12 mouse cellular contexts compared by ENCODE assay signal in genomic region chr1:135536326-135536725, GRCm38 (mm10).
DNase-seq lines count a peak whose midpoint lies in the region; ATAC-seq lines count a peak whose summit lies in the region.
"Had no signal": no experiment of that assay in that cellular context is flagged by ENCODE, and none has a peak within 500 bp of the region (broad histone marks: within the 10 kb centered on the region; RNA-seq: fewer than 3 reads in every experiment).

No protein-coding gene starts in this region.

- H3K79me2 ChIP-seq in macrophage (ENCODE audit: inconsistent target): peaks cover 19% of the 10 kb centered on the region

- H3K9ac ChIP-seq in hindbrain, embryonic 13.5 days: no peak overlapping the region
- H3K9ac ChIP-seq in hindbrain, embryonic 16.5 days (ENCODE audit: low read depth, low read length): no peak overlapping the region
- H3K9ac ChIP-seq in midbrain, embryonic 11.5 days (ENCODE audit: low read length): no peak overlapping the region

- H3K27ac ChIP-seq in hindbrain, embryonic 13.5 days: 0 out of 2 replicates have a peak overlapping the region, but pooled peaks have one; percentile 26
- H3K27ac ChIP-seq in hindbrain, embryonic 16.5 days (ENCODE audit: low read depth, low read length): no peak overlapping the region
- H3K27ac ChIP-seq in heart, embryonic 10.5 days: peak overlapping the region; percentile 57; the same call in 1 of the 2 replicates
- H3K27ac ChIP-seq in macrophage: peak overlapping the region; percentile 97
- H3K27ac ChIP-seq in midbrain, embryonic 11.5 days (ENCODE audit: low read depth, low read length): no peak overlapping the region

- 60% methylated on average over 2 of the region's 2 CpGs for WGBS in hindbrain, embryonic 13.5 days
- 44% methylated on average over 2 of the region's 2 CpGs for WGBS in hindbrain, embryonic 16.5 days
- WGBS in heart, embryonic 10.5 days: 65% methylated on average over 2 of the region's 2 CpGs
- WGBS in macrophage (ENCODE audit: missing documents): 79% methylated on average over 2 of the region's 2 CpGs
- WGBS in midbrain, embryonic 11.5 days: 55% methylated on average over 2 of the region's 2 CpGs

- H3K9me3 ChIP-seq in hindbrain, embryonic 13.5 days: no peaks in the 10 kb centered on the region
- H3K9me3 ChIP-seq in hindbrain, embryonic 16.5 days (ENCODE audit: control insufficient read depth, low read length): no peaks in the 10 kb centered on the region
- H3K9me3 ChIP-seq in heart, embryonic 10.5 days: no peaks in the 10 kb centered on the region
- no peaks in the 10 kb centered on the region for H3K9me3 ChIP-seq in midbrain, embryonic 11.5 days (ENCODE audit: control insufficient read depth, low read length)

- H3K4me1 ChIP-seq in hindbrain, embryonic 13.5 days (replicated peaks): peaks cover 20% of the 10 kb centered on the region
- H3K4me1 ChIP-seq in hindbrain, embryonic 16.5 days (ENCODE audit: control insufficient read depth, insufficient read depth, low read depth, low read length): no peaks in the 10 kb centered on the region; the same call in 1 of the 2 replicates
- H3K4me1 ChIP-seq in heart, embryonic 10.5 days: peaks cover 67% of the 10 kb centered on the region
- H3K4me1 ChIP-seq in midbrain, embryonic 11.5 days (ENCODE audit: control insufficient read depth, insufficient read depth, low read length): peaks cover 3% of the 10 kb centered on the region; the same call in 1 of the 2 replicates

- DNase-seq in Muller cell, postnatal 12 days (ENCODE audit: inconsistent ontology term): peak; percentile 86
- DNase-seq in heart, embryonic 10.5 days (ENCODE audit: low spot score): no peak
- no peak for DNase-seq in midbrain, embryonic 11.5 days (ENCODE audit: low spot score, missing footprints)
- DNase-seq in layer of hippocampus, adult 9-11 months: no peak
- no peak for DNase-seq in retina, postnatal 1 day
- DNase-seq: kidney, postnatal 4 days had no signal

- ATAC-seq in hindbrain, embryonic 13.5 days (ENCODE audit: low FRiP score): no peak
- ATAC-seq in hindbrain, embryonic 16.5 days: no peak
- no peak for ATAC-seq in midbrain, embryonic 11.5 days (ENCODE audit: low FRiP score)
- ATAC-seq: midbrain, embryonic 16.5 days had no signal

- H3K4me2 ChIP-seq in hindbrain, embryonic 13.5 days: no peak overlapping the region
- no peak overlapping the region for H3K4me2 ChIP-seq in hindbrain, embryonic 16.5 days (ENCODE audit: low read length)
- no peak overlapping the region for H3K4me2 ChIP-seq in midbrain, embryonic 11.5 days
- H3K4me2 ChIP-seq: liver, embryonic 11.5 days had no signal

- peaks cover 49% of the 10 kb centered on the region for H3K36me3 ChIP-seq in hindbrain, embryonic 13.5 days
- peaks cover 9% of the 10 kb centered on the region for H3K36me3 ChIP-seq in hindbrain, embryonic 16.5 days (ENCODE audit: control insufficient read depth, insufficient read depth, low read length)
- peaks cover 23% of the 10 kb centered on the region for H3K36me3 ChIP-seq in heart, embryonic 10.5 days
- H3K36me3 ChIP-seq in macrophage (ENCODE audit: inconsistent target): no peaks in the 10 kb centered on the region
- H3K36me3 ChIP-seq in midbrain, embryonic 11.5 days (ENCODE audit: control insufficient read depth, insufficient read depth, low read length): no peaks in the 10 kb centered on the region

- no peaks in the 10 kb centered on the region for H3K27me3 ChIP-seq in hindbrain, embryonic 13.5 days
- no peaks in the 10 kb centered on the region for H3K27me3 ChIP-seq in hindbrain, embryonic 16.5 days (replicated peaks; ENCODE audit: control insufficient read depth, insufficient read depth, low read length)
- no peaks in the 10 kb centered on the region for H3K27me3 ChIP-seq in heart, embryonic 10.5 days (ENCODE audit: insufficient read depth, poor library complexity, severe bottlenecking)
- H3K27me3 ChIP-seq in midbrain, embryonic 11.5 days (ENCODE audit: control insufficient read depth, insufficient read depth, low read length): no peaks in the 10 kb centered on the region

- no peak overlapping the region for H3K4me3 ChIP-seq in hindbrain, embryonic 13.5 days
- H3K4me3 ChIP-seq in hindbrain, embryonic 16.5 days (ENCODE audit: low read length): no peak overlapping the region
- no peak overlapping the region for H3K4me3 ChIP-seq in heart, embryonic 10.5 days
- H3K4me3 ChIP-seq in macrophage (ENCODE audit: inconsistent target): no peak overlapping the region
- no peak overlapping the region for H3K4me3 ChIP-seq in midbrain, embryonic 11.5 days (ENCODE audit: low read depth, low read length)
- H3K4me3 ChIP-seq: erythroblast, embryonic 14.5 days had no signal

Comparison
In these comparisons a context has a peak if more than half of its experiments do, and no peak if none do; other contexts are left out.
1. H3K27ac ChIP-seq: peak in hindbrain, embryonic 13.5 days (single experiment), heart, embryonic 10.5 days (single experiment) and macrophage (single experiment); none in hindbrain, embryonic 16.5 days (single experiment) and midbrain, embryonic 11.5 days (single experiment).